Mouse (Mus musculus) liver, adult (tissue): ENCODE measurements at regions not wholly inside any gene's neighbourhood (a gene's known extent, or its start where the extent isn't known, plus 50 kb on each side); places are given as distances from the start of the nearest gene placed in this dataset.

Experiments used
- GATA4 ChIP-seq: IDR thresholded peaks from 2 replicates; pipeline ENCODE4 v1.6.1; 2014; ENCODE audit warnings: mild to moderate bottlenecking, low read length; ENCODE audit not compliant: insufficient replicate concordance

GRCm38 (mm10) chr15:97460360-97460719, 213.3 kb upstream of the Amigo2 start:
- no peak for TF ChIP-seq GATA4

- TF ChIP-seq GATA4, result no peak
Observed at GRCm38 (mm10) chr15:97459606-97460359, 212.7 kb upstream of the Amigo2 start.

GRCm38 (mm10) chr15:97458748-97459221, 211.7 kb upstream of the Amigo2 start:
- TF ChIP-seq GATA4, result no peak

GRCm38 (mm10) chr15:97458139-97458747, 211.2 kb upstream of the Amigo2 start:
- TF ChIP-seq GATA4, result no peak

- TF ChIP-seq GATA4, result no peak
Observed at GRCm38 (mm10) chr15:97457468-97457867, 210.4 kb upstream of the Amigo2 start.

- no peak for TF ChIP-seq GATA4
Observed at GRCm38 (mm10) chr15:97456991-97457390, 209.9 kb upstream of the Amigo2 start.

GRCm38 (mm10) chr15:97455672-97456071, 208.6 kb upstream of the Amigo2 start:
- no peak for TF ChIP-seq GATA4

GRCm38 (mm10) chr15:97449724-97450123, 202.6 kb upstream of the Amigo2 start:
- no peak for TF ChIP-seq GATA4

- TF ChIP-seq GATA4, result no peak
Observed at GRCm38 (mm10) chr15:97449001-97449400, 201.9 kb upstream of the Amigo2 start.

GRCm38 (mm10) chr15:97448243-97448880, 201.3 kb upstream of the Amigo2 start:
- no peak for TF ChIP-seq GATA4

- TF ChIP-seq GATA4, result no peak
Observed at GRCm38 (mm10) chr15:97446181-97446580, 199.1 kb upstream of the Amigo2 start.

- TF ChIP-seq GATA4, result no peak
Observed at GRCm38 (mm10) chr15:97438235-97438760, 191.2 kb upstream of the Amigo2 start.
